Mouse (Mus musculus) spleen, adult 2 months (tissue): ENCODE measurements at regions not wholly inside any gene's neighbourhood (a gene's known extent, or its start where the extent isn't known, plus 50 kb on each side); places are given as distances from the start of the nearest gene placed in this dataset.

Experiments
- CTCF ChIP-seq: fragments of 200-500 bp; IDR thresholded peaks from 2 replicates; pipeline ENCODE4 v1.5.1; 2011; ENCODE audit warnings: mild to moderate bottlenecking, inconsistent platforms; ENCODE audit not compliant: insufficient read depth, insufficient read length, insufficient replicate concordance; ENCODE audit errors: extremely low read depth
- POLR2A ChIP-seq: fragments of 200-500 bp; IDR thresholded peaks from 2 replicates; pipeline ENCODE4 v1.6.1; 2011; ENCODE audit warnings: low read depth, low read length, inconsistent platforms

DNA sequence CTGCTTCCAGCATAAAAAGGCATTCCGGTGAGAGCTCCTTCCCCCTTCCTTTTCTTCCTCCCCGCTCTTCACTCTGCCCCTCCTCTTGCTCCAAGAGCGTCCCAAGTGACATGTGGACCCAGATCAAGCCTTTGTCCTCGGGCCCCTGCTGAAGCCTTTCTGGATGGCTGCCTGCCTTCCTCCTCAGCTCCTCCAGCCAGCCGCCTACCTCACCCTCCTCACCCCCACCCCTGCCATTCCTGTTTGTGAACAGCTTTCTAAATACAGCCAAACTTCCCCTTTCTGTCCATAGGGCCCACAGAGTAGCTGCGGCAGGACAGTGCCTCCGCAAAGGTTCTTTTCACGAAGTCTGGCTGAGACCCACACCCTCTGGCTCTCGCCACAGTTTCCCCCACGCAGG, 87.2 kb downstream of the Zfp36l2 start:
- TF ChIP-seq CTCF (no peak), POLR2A (no peak)
